Mouse (Mus musculus): ENCODE results near the gene Olfr1271.

- TF ChIP-seq GATA1 (IDR thresholded peaks at IDR 0.05; ENCODE audit: low read length) (no peak), TAL1 (IDR thresholded peaks at IDR 0.05; ENCODE audit: low read length) (no peak)
Measured at GRCm38 (mm10) chr2:90270932-90271331, at the start of gene Olfr1271.
